Mouse (Mus musculus): ENCODE measurements around the gene Hdac4.

DNA sequence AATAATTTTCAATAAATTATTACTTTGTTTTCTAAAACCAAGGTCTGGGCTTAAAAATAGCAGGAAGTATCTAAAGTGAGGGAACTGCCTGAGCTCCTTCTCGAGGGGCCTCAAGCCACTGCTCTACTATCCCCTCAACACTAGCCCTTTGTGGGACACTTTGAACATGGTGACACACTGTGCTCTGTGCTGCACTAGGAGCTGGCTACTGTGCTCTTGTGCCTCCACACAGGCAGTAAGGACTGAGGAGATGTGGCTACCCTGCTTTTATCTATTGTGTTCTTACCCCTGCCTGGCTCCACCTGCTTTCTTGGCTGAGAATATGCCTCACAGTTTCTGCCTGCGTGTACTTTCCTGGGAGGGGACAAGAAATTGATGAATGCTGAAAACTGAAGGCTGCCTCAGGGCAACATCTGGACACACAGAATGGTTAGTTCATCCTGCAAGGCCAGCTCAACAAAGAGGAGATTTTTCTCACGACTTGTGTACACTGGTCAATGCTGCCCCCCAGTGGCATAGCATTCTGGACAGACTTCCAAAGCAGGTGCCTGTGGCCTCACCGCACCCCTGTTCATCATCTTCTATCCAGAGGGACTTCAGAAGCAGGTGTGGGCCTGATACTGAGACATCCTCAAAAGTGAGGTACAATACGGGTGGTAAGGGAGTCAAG is 226.7 kb downstream of the Hdac4 start:
- peak; percentile 32; the same call in 1 of the 2 replicates for TF ChIP-seq CTCF (IDR thresholded peaks at IDR 0.05; ENCODE audit: low read depth, low read length)
- TF ChIP-seq POLR2A (IDR thresholded peaks at IDR 0.05; ENCODE audit: borderline replicate concordance, low read depth, low read length), result no peak

Measured in bone marrow macrophage, adult 2 months (primary cell).